Mouse (Mus musculus): ENCODE data around the gene Rab43. TPM values are rescaled to one million over a fixed set of nuclear protein-coding genes. Genes with fewer than 3 reads are reported as not detected.

The Rab43 gene
- polyA plus RNA-seq, 1 experiment = 8.3 TPM

- Histone ChIP-seq H3K79me3 (ENCODE audit: low read depth) (no peaks in the 10 kb centered on the region), H3K27me3 (ENCODE audit: control insufficient read depth, insufficient read depth, insufficient read length) (no peaks in the 10 kb centered on the region), H3K36me3 (ENCODE audit: control insufficient read depth, insufficient read depth) (no peaks in the 10 kb centered on the region), H3ac (ENCODE audit: control insufficient read depth, insufficient read length, low read depth) (no peak overlapping the region), H3K79me2 (ENCODE audit: control insufficient read depth, insufficient read depth) (no peaks in the 10 kb centered on the region), H3K4me3 (ENCODE audit: insufficient read depth, poor library complexity, severe bottlenecking) (no peak overlapping the region)
- no peak for TF ChIP-seq MYOD1 (IDR thresholded peaks at IDR 0.05; ENCODE audit: control insufficient read depth, insufficient read length, low read depth)
- TF ChIP-seq CTCF (IDR thresholded peaks at IDR 0.05; ENCODE audit: control insufficient read depth, insufficient read depth, insufficient read length) = peak; percentile 32
These were observed 32.5 kb downstream of the Rab43 start for GRCm38 (mm10) chr6:87779174-87780165.

- TF ChIP-seq MAX (IDR thresholded peaks at IDR 0.05) (no peak), MYOD1 (IDR thresholded peaks at IDR 0.05; ENCODE audit: control insufficient read depth, insufficient read length, low read depth) (no peak), USF1 (IDR thresholded peaks at IDR 0.05; ENCODE audit: low read depth) (no peak), FOSL1 (IDR thresholded peaks at IDR 0.05; ENCODE audit: insufficient read depth, low read length, poor library complexity, severe bottlenecking) (no peak), CEBPB (IDR thresholded peaks at IDR 0.05; ENCODE audit: low read depth) (no peak), MYOG (IDR thresholded peaks at IDR 0.05; ENCODE audit: control insufficient read depth, extremely low read depth, insufficient read length) (no peak), CTCF (IDR thresholded peaks at IDR 0.05; ENCODE audit: control insufficient read depth, insufficient read depth, insufficient read length) (no peak)
- Histone ChIP-seq H3K79me3 (ENCODE audit: low read depth) (no peaks in the 10 kb centered on the region), H3K27me3 (ENCODE audit: control insufficient read depth, insufficient read depth, insufficient read length) (no peaks in the 10 kb centered on the region), H3K79me2 (ENCODE audit: control insufficient read depth, insufficient read depth) (no peaks in the 10 kb centered on the region), H3K4me3 (ENCODE audit: insufficient read depth, poor library complexity, severe bottlenecking) (no peak overlapping the region), H3ac (ENCODE audit: control insufficient read depth, insufficient read length, low read depth) (no peak overlapping the region), H3K36me3 (ENCODE audit: control insufficient read depth, insufficient read depth) (no peaks in the 10 kb centered on the region)
These were observed 33.4 kb downstream of the Rab43 start for GRCm38 (mm10) chr6:87778294-87779173.

- Histone ChIP-seq H3K79me3 (ENCODE audit: low read depth) (no peaks in the 10 kb centered on the region), H3K4me3 (ENCODE audit: insufficient read depth, poor library complexity, severe bottlenecking) (no peak within 1 kb of the TSS)
These were observed 34.1 kb downstream of the Rab43 start, which contains the start of gene Gp9 for GRCm38 (mm10) chr6:87777842-87778241. TSS of gene Gp9 (plus strand) at chr6:87778072.

GRCm38 (mm10) chr6:87776663-87777062 lies 35.3 kb downstream of the Rab43 start:
- TF ChIP-seq USF1 (IDR thresholded peaks at IDR 0.05; ENCODE audit: low read depth) = no peak
- TF ChIP-seq CTCF (IDR thresholded peaks at IDR 0.05; ENCODE audit: control insufficient read depth, insufficient read depth, insufficient read length) = no peak
- no peak for TF ChIP-seq MAX (IDR thresholded peaks at IDR 0.05)
- no peak for TF ChIP-seq CEBPB (IDR thresholded peaks at IDR 0.05; ENCODE audit: low read depth)
- no peak for TF ChIP-seq FOSL1 (IDR thresholded peaks at IDR 0.05; ENCODE audit: insufficient read depth, low read length, poor library complexity, severe bottlenecking)
- TF ChIP-seq MYOD1 (IDR thresholded peaks at IDR 0.05; ENCODE audit: control insufficient read depth, insufficient read length, low read depth) = no peak
- no peak for TF ChIP-seq MYOG (IDR thresholded peaks at IDR 0.05; ENCODE audit: control insufficient read depth, extremely low read depth, insufficient read length)
- Histone ChIP-seq H3ac (ENCODE audit: control insufficient read depth, insufficient read length, low read depth) (no peak overlapping the region), H3K4me3 (ENCODE audit: insufficient read depth, poor library complexity, severe bottlenecking) (no peak overlapping the region), H3K79me2 (ENCODE audit: control insufficient read depth, insufficient read depth) (no peaks in the 10 kb centered on the region), H3K79me3 (ENCODE audit: low read depth) (no peaks in the 10 kb centered on the region), H3K36me3 (ENCODE audit: control insufficient read depth, insufficient read depth) (no peaks in the 10 kb centered on the region), H3K27me3 (ENCODE audit: control insufficient read depth, insufficient read depth, insufficient read length) (no peaks in the 10 kb centered on the region)

More at GRCm38 (mm10) chr6:87777842-87778241, 34.1 kb downstream of the Rab43 start, which contains the start of gene Gp9:
- H3K79me2 ChIP-seq (ENCODE audit: control insufficient read depth, insufficient read depth) = no peaks in the 10 kb centered on the region
- no peaks in the 10 kb centered on the region for H3K36me3 ChIP-seq (ENCODE audit: control insufficient read depth, insufficient read depth)
- TF ChIP-seq CTCF (IDR thresholded peaks at IDR 0.05; ENCODE audit: control insufficient read depth, insufficient read depth, insufficient read length) (no peak), CEBPB (IDR thresholded peaks at IDR 0.05; ENCODE audit: low read depth) (no peak), MYOG (IDR thresholded peaks at IDR 0.05; ENCODE audit: control insufficient read depth, extremely low read depth, insufficient read length) (no peak), FOSL1 (IDR thresholded peaks at IDR 0.05; ENCODE audit: insufficient read depth, low read length, poor library complexity, severe bottlenecking) (no peak), MYOD1 (IDR thresholded peaks at IDR 0.05; ENCODE audit: control insufficient read depth, insufficient read length, low read depth) (no peak)
- no peaks in the 10 kb centered on the region for H3K27me3 ChIP-seq (ENCODE audit: control insufficient read depth, insufficient read depth, insufficient read length)
- H3ac ChIP-seq (ENCODE audit: control insufficient read depth, insufficient read length, low read depth) = no peak within 1 kb of the TSS

- Histone ChIP-seq H3K27me3 (ENCODE audit: control insufficient read depth, insufficient read depth, insufficient read length) (no peaks in the 10 kb centered on the region), H3K36me3 (ENCODE audit: control insufficient read depth, insufficient read depth) (no peaks in the 10 kb centered on the region), H3K79me2 (ENCODE audit: control insufficient read depth, insufficient read depth) (no peaks in the 10 kb centered on the region), H3ac (ENCODE audit: control insufficient read depth, insufficient read length, low read depth) (no peak overlapping the region), H3K4me3 (ENCODE audit: insufficient read depth, poor library complexity, severe bottlenecking) (no peak overlapping the region), H3K79me3 (ENCODE audit: low read depth) (no peaks in the 10 kb centered on the region)
- TF ChIP-seq MYOG (IDR thresholded peaks at IDR 0.05; ENCODE audit: control insufficient read depth, extremely low read depth, insufficient read length) = no peak
- peak; percentile 38 for TF ChIP-seq MYOD1 (IDR thresholded peaks at IDR 0.05; ENCODE audit: control insufficient read depth, insufficient read length, low read depth)
These were observed 36.2 kb downstream of the Rab43 start for GRCm38 (mm10) chr6:87775588-87776245.
